Mouse (Mus musculus) heart, postnatal 0 days (tissue): ENCODE measurements around the gene Tent5b. TPM values are rescaled to one million over a fixed set of nuclear protein-coding genes. Genes with fewer than 3 reads are reported as not detected.

Experiments used
- ATAC-seq: fragments of 200-750 bp; cut with Nextera tagmentation; 2 replicates; pipeline ENCODE4 v1.8.0; 2017; ENCODE audit warnings: low read depth, moderate number of reproducible peaks, moderate library complexity; ENCODE audit not compliant: insufficient read depth
- DNase-seq: peaks from one replicate; pipeline ENCODE4 v3.0.0-alpha.2; 2016; ENCODE audit warnings: low spot score
- H3K27ac ChIP-seq: fragments of 300-500 bp; sonication (generic); 2 replicates; pipeline ENCODE4 v1.5.1; 2014; ENCODE audit warnings: low read depth, mild to moderate bottlenecking
- H3K27me3 ChIP-seq: fragments of 300-500 bp; sonication (generic); 2 replicates; pipeline ENCODE4 v1.6.1; 2014; ENCODE audit warnings: low read length, mixed read lengths; ENCODE audit not compliant: control insufficient read depth, insufficient read depth
- H3K36me3 ChIP-seq: fragments of 300-500 bp; sonication (generic); replicated peaks from 2 replicates; pipeline ENCODE4 v1.6.1; 2014; ENCODE audit warnings: low read length, mixed read lengths; ENCODE audit not compliant: control insufficient read depth, insufficient read depth
- H3K4me1 ChIP-seq: fragments of 300-500 bp; sonication (generic); 2 replicates; pipeline ENCODE4 v1.6.1; 2014; ENCODE audit warnings: antibody characterized with exemption; ENCODE audit not compliant: control insufficient read depth, insufficient read depth
- H3K4me2 ChIP-seq: fragments of 300-500 bp; sonication (generic); 2 replicates; pipeline ENCODE4 v1.6.1; 2014; ENCODE audit warnings: low read depth, mild to moderate bottlenecking, low read length, moderate library complexity
- H3K4me3 ChIP-seq: fragments of 300-500 bp; sonication (generic); 2 replicates; pipeline ENCODE4 v1.5.1; 2014; ENCODE audit warnings: low read depth, low read length
- H3K9ac ChIP-seq: fragments of 300-500 bp; sonication (generic); replicated peaks from 2 replicates; pipeline ENCODE4 v1.6.1; 2014; ENCODE audit warnings: low read depth, low read length, mixed read lengths
- H3K9me3 ChIP-seq: fragments of 300-500 bp; sonication (generic); replicated peaks from 2 replicates; pipeline ENCODE4 v1.6.1; 2016; ENCODE audit warnings: low read length; ENCODE audit not compliant: control insufficient read depth
- CTCF ChIP-seq: IDR thresholded peaks from 2 replicates; pipeline ENCODE4 v1.5.1; 2016; ENCODE audit warnings: antibody characterized with exemption, control low read depth, low read depth
- EP300 ChIP-seq: IDR thresholded peaks from 2 replicates; pipeline ENCODE4 v1.6.1; 2016; ENCODE audit warnings: antibody characterized with exemption, low read depth
- WGBS: fragments of 180-500 bp; shearing (Covaris S2); extraction: QIAGEN DNeasy Blood & Tissue Kit; methylation state at CpG from one replicate; pipeline ENCODE4 v1.1.7; 2014; 5-methylcytosine and 5-hydroxymethylcytosine counted together
- polyA plus RNA-seq: library from polyadenylated mRNA; unstranded; fragments of >200 nt; fragmentation: Nextera tagmentation; extraction: Ambion mirVana; gene quantifications from 2 replicates; pipeline ENCODE4 v1.2.1, GENCODE M21; 2015
- total RNA-seq: library from RNA; depleted of rRNA; stranded (reverse); fragments of >200 nt; gene quantifications from 2 replicates; pipeline ENCODE4 v1.2.3, GENCODE M21; 2014; ENCODE audit warnings: low replicate concordance

The Tent5b gene
- total and polyA plus RNA-seq, 2 experiments from 2014 or later: 1.4 to 33.3 TPM

- peak overlapping the region; percentile 60; the same call in 1 of the 2 replicates for H3K4me2 ChIP-seq
- H3K27ac ChIP-seq: no peak overlapping the region
- H3K9me3 ChIP-seq: no peaks in the 10 kb centered on the region
- no peak overlapping the region for H3K9ac ChIP-seq
- WGBS: 61% methylated on average over 4 of the region's 4 CpGs
- TF ChIP-seq CTCF (no peak), EP300 (no peak)
- H3K4me3 ChIP-seq: no peak overlapping the region
- no peaks in the 10 kb centered on the region for H3K36me3 ChIP-seq
- peaks cover 45% of the 10 kb centered on the region for H3K27me3 ChIP-seq
- DNase-seq: no peak
- no peak for ATAC-seq
- H3K4me1 ChIP-seq: peaks cover 26% of the 10 kb centered on the region
Observed at GRCm38 (mm10) chr4:133494867-133495266, 14.9 kb downstream of the Tent5b start.

- Histone ChIP-seq H3K27me3 (peaks cover 52% of the 10 kb centered on the region), H3K4me3 (no peak overlapping the region), H3K4me1 (peaks cover 25% of the 10 kb centered on the region), H3K9ac (no peak overlapping the region), H3K4me2 (no peak overlapping the region), H3K36me3 (no peaks in the 10 kb centered on the region), H3K9me3 (no peaks in the 10 kb centered on the region), H3K27ac (no peak overlapping the region)
- ATAC-seq (no peak), DNase-seq (no peak)
- 20% methylated on average over 7 of the region's 7 CpGs for WGBS
- TF ChIP-seq CTCF (peak; percentile 13; the same call in 1 of the 2 replicates), EP300 (no peak)
Observed at GRCm38 (mm10) chr4:133495711-133496110, 15.8 kb downstream of the Tent5b start.

GRCm38 (mm10) chr4:133496738-133497445 lies 17.0 kb downstream of the Tent5b start:
- Histone ChIP-seq H3K9ac (no peak overlapping the region), H3K27me3 (peaks cover 61% of the 10 kb centered on the region), H3K27ac (no peak overlapping the region), H3K4me1 (peaks cover 17% of the 10 kb centered on the region), H3K4me2 (peak overlapping the region; percentile 97; the same call in 1 of the 2 replicates), H3K36me3 (no peaks in the 10 kb centered on the region), H3K4me3 (peak overlapping the region; percentile 60), H3K9me3 (no peaks in the 10 kb centered on the region)
- TF ChIP-seq CTCF (no peak), EP300 (no peak)
- WGBS: 24% methylated on average over 6 of the region's 6 CpGs
- no peak for DNase-seq
- ATAC-seq: no peak

- H3K4me3 ChIP-seq: peak overlapping the region; percentile 60
- peaks cover 13% of the 10 kb centered on the region for H3K4me1 ChIP-seq
- H3K4me2 ChIP-seq: peak overlapping the region; percentile 97
- under 1% methylated on average over 65 of the region's 70 CpGs for WGBS
- H3K27ac ChIP-seq: no peak overlapping the region
- ATAC-seq: peak; percentile 10; the same call in 1 of the 2 replicates
- peaks cover 65% of the 10 kb centered on the region for H3K27me3 ChIP-seq
- H3K9me3 ChIP-seq: no peaks in the 10 kb centered on the region
- H3K9ac ChIP-seq: peak overlapping the region; percentile 54
- TF ChIP-seq EP300: no peak
- no peak for TF ChIP-seq CTCF
- no peak for DNase-seq
- H3K36me3 ChIP-seq: no peaks in the 10 kb centered on the region
Observed at GRCm38 (mm10) chr4:133497461-133498159, 17.7 kb downstream of the Tent5b start.

GRCm38 (mm10) chr4:133498160-133498724 lies 18.3 kb downstream of the Tent5b start, which contains the start of gene Trnp1:
TSS of gene Trnp1 (minus strand) at chr4:133498550.
- peak within 1 kb of the TSS; percentile 60 for H3K4me3 ChIP-seq
- peak within 1 kb of the TSS; percentile 54 for H3K9ac ChIP-seq
- TF ChIP-seq CTCF: no peak
- under 1% methylated on average over 44 of the region's 53 CpGs for WGBS
- H3K4me1 ChIP-seq: peaks cover 13% of the 10 kb centered on the region
- DNase-seq (peak; percentile 69), ATAC-seq (peak; percentile 59)
- no peak within 1 kb of the TSS for H3K27ac ChIP-seq
- no peaks in the 10 kb centered on the region for H3K36me3 ChIP-seq
- H3K9me3 ChIP-seq: no peaks in the 10 kb centered on the region
- H3K27me3 ChIP-seq: peaks cover 67% of the 10 kb centered on the region
- peak within 1 kb of the TSS; percentile 97 for H3K4me2 ChIP-seq
